Mouse (Mus musculus) liver, adult 2 months (tissue): ENCODE data around the gene Lrrc49.

Source experiments
- CTCF ChIP-seq: fragments of 200-500 bp; IDR thresholded peaks from 2 replicates; pipeline ENCODE4 v1.5.1; 2011; ENCODE audit warnings: low read depth, low read length, control low read depth
- POLR2A ChIP-seq: fragments of 200-500 bp; IDR thresholded peaks from 2 replicates; pipeline ENCODE4 v1.6.1; 2011; ENCODE audit warnings: low read length, control low read depth; ENCODE audit not compliant: insufficient read depth; ENCODE audit errors: extremely low read depth

- TF ChIP-seq POLR2A (no peak), CTCF (no peak)
Observed at GRCm38 (mm10) chr9:60610194-60610593, 77.8 kb downstream of the Lrrc49 start.
